Mouse (Mus musculus) forelimb bud, embryonic 11.5 days (tissue): ENCODE data around the gene Gm21310.
"Not testable (repeated sequence)": the region's sequence is repeated elsewhere in the genome, so short reads cannot be mapped to it uniquely, and the experiment has no call there.

Experiments
- DNase-seq: peaks from one replicate; pipeline ENCODE4 v3.0.0-alpha.2; 2012; ENCODE audit warnings: low read depth, low spot score

Gene Gm21310

DNA sequence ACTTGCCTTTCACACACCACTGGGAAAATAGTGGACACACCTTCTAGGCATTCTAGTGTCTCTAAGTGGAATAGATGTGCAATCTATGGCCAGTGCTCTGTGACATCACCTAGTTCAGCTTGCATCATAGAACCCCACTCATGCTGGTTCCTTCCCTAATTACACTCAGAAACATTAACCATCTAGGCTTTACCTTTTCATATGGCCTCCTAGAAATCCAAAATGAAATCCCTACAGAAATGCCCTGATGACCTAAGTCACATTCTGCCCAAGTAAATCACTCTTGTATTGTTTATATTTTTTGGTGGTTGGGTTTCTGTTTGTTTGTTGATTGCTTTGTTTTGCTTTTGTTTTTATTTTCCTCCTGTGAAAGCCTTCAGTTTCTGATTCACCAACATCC lies at the start of gene Gm21310:
TSS of gene Gm21310 (minus strand) at position 101 of the 400 bp plus-strand sequence.
- DNase-seq, result not testable (repeated sequence)
